Mouse (Mus musculus): ENCODE data around the gene Pex16.

Pex16 gene

DNA sequence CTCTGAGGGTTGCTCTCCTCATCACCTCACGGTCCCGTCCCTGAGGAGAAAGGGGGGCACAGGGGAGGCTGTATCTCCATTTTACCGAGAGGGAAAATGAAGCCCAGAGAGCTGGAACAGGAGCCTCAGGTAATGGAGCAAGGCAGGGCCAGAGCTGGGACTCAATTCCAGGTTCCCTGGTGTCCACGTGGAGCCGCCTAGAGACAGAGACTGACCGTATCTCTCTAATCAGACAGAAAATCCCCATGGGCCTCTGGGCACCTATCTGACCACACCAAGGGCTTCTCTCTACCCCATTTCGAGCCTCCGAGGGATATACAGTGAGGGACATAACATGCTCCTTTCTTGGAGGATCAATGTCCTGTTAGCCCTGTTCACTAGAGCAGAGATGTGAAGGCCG, 48.7 kb downstream of the Pex16 start:
- ChIA-PET POLR2A (interaction anchor here in 3 of 4 experiments (1.0 to 15.5 kb wide), 17 partner anchors 9 to 464 kb away, joined by 3 to 178 read pairs (median 10); partner anchors contain the start of genes Large2 (in 3 of the 3), Pex16 (in 3 of the 3), Cry2 (in 2 of the 3) and Creb3l1 (in 1 of the 3)), CTCF (interaction anchor here in 2 of 4 experiments (0.6 to 2.0 kb wide), 10 partner anchors 8 to 972 kb away, joined by 3 to 8 read pairs (median 3); no protein-coding TSS in a partner anchor)

GRCm38 (mm10) chr2:92423702-92424461, 49.4 kb downstream of the Pex16 start:
- POLR2A ChIA-PET, result interaction anchor here (0.6 to 15.5 kb wide), 38 partner anchors 8 to 767 kb away, joined by 3 to 178 read pairs (median 4); partner anchors contain the start of genes Large2 (in 3 of the 4), Pex16 (in 3 of the 4), Cry2 (in 2 of the 4) and Creb3l1 (in 1 of the 4)
- CTCF ChIA-PET, result interaction anchor here in 3 of 4 experiments (0.6 to 2.2 kb wide), 15 partner anchors 9 to 497 kb away, joined by 3 to 11 read pairs (median 3); partner anchors contain the start of genes Chrm4 (in 1 of the 3), Cry2 (in 1 of the 3), Large2 (in 1 of the 3) and Pex16 (in 1 of the 3)

- CTCF ChIA-PET, result interaction anchor here in 2 of 4 experiments (0.6 to 2.2 kb wide), 11 partner anchors 8 to 753 kb away, joined by 3 to 11 read pairs (median 3); partner anchors contain the start of genes Chrm4 (in 1 of the 2), Cry2 (in 1 of the 2), Large2 (in 1 of the 2) and Pex16 (in 1 of the 2)
- POLR2A ChIA-PET, result interaction anchor here in 3 of 4 experiments (0.5 to 15.5 kb wide), 55 partner anchors 8 to 766 kb away, joined by 3 to 178 read pairs (median 4); partner anchors contain the start of genes Cry2 (in 3 of the 3), Large2 (in 3 of the 3), Pex16 (in 3 of the 3) and Mapk8ip1 (in 2 of the 3)
These were observed 50.2 kb downstream of the Pex16 start for GRCm38 (mm10) chr2:92424462-92425308.

GRCm38 (mm10) chr2:92425366-92425765, 50.9 kb downstream of the Pex16 start:
- POLR2A ChIA-PET, result interaction anchor here in 3 of 4 experiments (0.6 to 15.5 kb wide), 38 partner anchors 7 to 765 kb away, joined by 3 to 178 read pairs (median 4); partner anchors contain the start of genes Cry2 (in 3 of the 3), Large2 (in 3 of the 3), Pex16 (in 3 of the 3) and Mapk8ip1 (in 2 of the 3)
- CTCF ChIA-PET, result interaction anchor here in 2 of 4 experiments (1.2 to 2.2 kb wide), 7 partner anchors 8 to 441 kb away, joined by 3 to 11 read pairs (median 4); partner anchors contain the start of genes Cry2 (in 1 of the 2), Large2 (in 1 of the 2) and Pex16 (in 1 of the 2)

GRCm38 (mm10) chr2:92426426-92426825, 52.0 kb downstream of the Pex16 start:
- CTCF ChIA-PET, result interaction anchor here in 2 of 4 experiments (0.9 to 1.4 kb wide), 3 partner anchors 9 to 25 kb away, joined by 3 read pairs; partner anchors contain the start of gene Mapk8ip1 (in 1 of the 2)

GRCm38 (mm10) chr2:92427882-92428281, 53.4 kb downstream of the Pex16 start:
- ChIA-PET CTCF (interaction anchor here in 3 of 4 experiments (0.5 to 1.4 kb wide), 4 partner anchors 10 to 498 kb away, joined by 3 to 4 read pairs (median 3); no protein-coding TSS in a partner anchor), POLR2A (interaction anchor here in 2 of 4 experiments (1.1 to 15.5 kb wide), 7 partner anchors 10 to 456 kb away, joined by 3 to 178 read pairs (median 5); partner anchors contain the start of genes Large2 (in 2 of the 2) and Pex16 (in 2 of the 2))

More at GRCm38 (mm10) chr2:92426426-92426825, 52.0 kb downstream of the Pex16 start:
- POLR2A ChIA-PET, result interaction anchor here in 3 of 4 experiments (0.6 to 15.5 kb wide), 9 partner anchors 9 to 418 kb away, joined by 3 to 178 read pairs (median 3); partner anchors contain the start of genes Large2 (in 2 of the 3), Pex16 (in 2 of the 3) and Mapk8ip1 (in 1 of the 3)

- ChIA-PET CTCF (interaction anchor here in 1 of 4 experiments (0.7 to 2.0 kb wide), 4 partner anchors 8 to 134 kb away, joined by 3 to 8 read pairs (median 3); no protein-coding TSS in a partner anchor), POLR2A (interaction anchor here in 2 of 4 experiments (0.6 to 15.5 kb wide), 11 partner anchors 7 to 354 kb away, joined by 3 to 178 read pairs (median 3); partner anchors contain the start of genes Large2 (in 2 of the 2), Pex16 (in 2 of the 2) and Mapk8ip1 (in 1 of the 2))
These were observed 55.6 kb downstream of the Pex16 start for GRCm38 (mm10) chr2:92430089-92430488.

Measured in embryonic stem cell, embryonic (primary cell).